Mouse (Mus musculus): ENCODE measurements at regions not wholly inside any gene's neighbourhood (a gene's known extent, or its start where the extent isn't known, plus 50 kb on each side); places are given as distances from the start of the nearest gene placed in this dataset.
A peak's percentile ranks its signal among the peaks of the same experiment; 100 is the strongest.

GRCm38 (mm10) chr3:109273074-109273801 lies 67.2 kb upstream of the Vav3 start:
- H3K4me3 ChIP-seq, result no peak overlapping the region
- H3K9ac ChIP-seq, result no peak overlapping the region
- no peaks in the 10 kb centered on the region for H3K9me3 ChIP-seq (replicated peaks)
- 46% methylated on average over 5 of the region's 5 CpGs for WGBS (ENCODE audit: insufficient replicate concordance)
- H3K27me3 ChIP-seq (replicated peaks), result no peaks in the 10 kb centered on the region
- H3K27ac ChIP-seq, result no peak overlapping the region
- H3K4me1 ChIP-seq, result no peaks in the 10 kb centered on the region
- H3K36me3 ChIP-seq, result no peaks in the 10 kb centered on the region
- H3K4me2 ChIP-seq, result no peak overlapping the region
- ATAC-seq, result no peak

- Histone ChIP-seq H3K4me2 (no peak overlapping the region), H3K27me3 (replicated peaks) (no peaks in the 10 kb centered on the region), H3K27ac (no peak overlapping the region), H3K4me3 (no peak overlapping the region), H3K9me3 (replicated peaks) (no peaks in the 10 kb centered on the region), H3K9ac (no peak overlapping the region), H3K36me3 (no peaks in the 10 kb centered on the region), H3K4me1 (no peaks in the 10 kb centered on the region)
- no peak for ATAC-seq
- 80% methylated on average over 4 of the region's 4 CpGs for WGBS (ENCODE audit: insufficient replicate concordance)
Measured at GRCm38 (mm10) chr3:109273802-109274155, 66.7 kb upstream of the Vav3 start.

GRCm38 (mm10) chr3:109279086-109279485 lies 61.4 kb upstream of the Vav3 start:
- ATAC-seq, result no peak
- 50% methylated on average over 1 of the region's 1 CpGs for WGBS (ENCODE audit: insufficient replicate concordance)
- no peak overlapping the region for H3K4me3 ChIP-seq
- no peaks in the 10 kb centered on the region for H3K36me3 ChIP-seq
- H3K27me3 ChIP-seq (replicated peaks), result no peaks in the 10 kb centered on the region
- no peak overlapping the region for H3K4me2 ChIP-seq
- H3K27ac ChIP-seq, result no peak overlapping the region
- no peaks in the 10 kb centered on the region for H3K4me1 ChIP-seq
- H3K9ac ChIP-seq, result no peak overlapping the region
- no peaks in the 10 kb centered on the region for H3K9me3 ChIP-seq (replicated peaks)

- Histone ChIP-seq H3K4me2 (no peak overlapping the region), H3K4me3 (no peak overlapping the region), H3K4me1 (no peaks in the 10 kb centered on the region), H3K9ac (no peak overlapping the region), H3K36me3 (no peaks in the 10 kb centered on the region), H3K27me3 (replicated peaks) (no peaks in the 10 kb centered on the region), H3K27ac (no peak overlapping the region), H3K9me3 (replicated peaks) (no peaks in the 10 kb centered on the region)
- peak; percentile 67 for ATAC-seq
- WGBS (ENCODE audit: insufficient replicate concordance), result 29% methylated on average over 1 of the region's 1 CpGs
Measured at GRCm38 (mm10) chr3:109286590-109286989, 53.9 kb upstream of the Vav3 start.

All from liver, embryonic 12.5 days (tissue).